Mouse (Mus musculus) left cerebral cortex, postnatal 10 days (tissue): ENCODE measurements around the gene Taar3. TPM values are rescaled to one million over a fixed set of nuclear protein-coding genes. Genes with fewer than 3 reads are reported as not detected.

Experiments
- DNase-seq, 2 experiments: peaks; one replicate each; pipeline ENCODE4 v3.0.0; 2021 to 2022; ENCODE audit warnings: low spot score in 2 of 2, mixed read lengths in 1 of 2; ENCODE audit errors: extremely low spot score in 1 of 2
- intact Hi-C: fragments of 180-260 bp; cut with DNase I; formaldehyde crosslinking; loops from one replicate; pipeline ENCODE4 v1.15.1; 2025
- total RNA-seq, 2 experiments: library from RNA; stranded (reverse); gene quantifications; 2 replicates each; pipeline ENCODE4 v1.2.3; 2021

The Taar3 gene
- under 1 TPM in 1 of 2 experiments, not detected in 1; 0.34 TPM for total RNA-seq

- peak in 1 of 2 experiments; percentile 17 for DNase-seq
- intact Hi-C loops, result no loop called here
These were observed at the start of gene Taar3 for GRCm38 (mm10) chr10:23949508-23950005. Gene Taar3, plus strand, starts transcription at chr10:23949558.

- intact Hi-C loops, result no loop called here
- DNase-seq, result no peak
These were observed 48.2 kb upstream of the Taar3 start for GRCm38 (mm10) chr10:23901119-23901518.

- intact Hi-C loops, result no loop called here
- DNase-seq, result no peak
These were observed 43.7 kb upstream of the Taar3 start for GRCm38 (mm10) chr10:23905661-23906060.

DNA sequence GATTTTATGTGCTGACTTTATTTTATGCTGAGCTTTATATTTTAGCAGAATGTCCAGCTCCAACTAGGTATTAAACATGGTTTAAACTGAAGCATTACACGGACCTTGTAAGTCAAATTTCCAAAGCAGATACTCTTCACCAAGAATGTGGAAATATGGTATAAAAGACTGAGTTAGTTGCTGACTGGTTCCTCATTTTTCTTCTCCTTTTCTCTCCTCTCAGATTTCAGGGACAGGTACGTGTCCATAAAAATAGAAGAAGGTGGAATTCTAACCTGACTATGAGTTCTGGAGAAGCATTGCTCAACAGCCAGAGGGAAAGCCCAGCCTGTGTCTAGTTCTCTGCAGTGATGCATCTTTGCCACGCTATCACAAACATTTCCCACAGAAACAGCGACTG lies 29.3 kb upstream of the Taar3 start, which contains the start of gene Taar1:
TSS of gene Taar1 (plus strand) at position 301 of the 400 bp plus-strand sequence.
- intact Hi-C loops, result no loop called here
- DNase-seq, result no peak

GRCm38 (mm10) chr10:23922468-23922867 lies 26.9 kb upstream of the Taar3 start:
- intact Hi-C loops, result no loop called here
- DNase-seq, result no peak

DNA sequence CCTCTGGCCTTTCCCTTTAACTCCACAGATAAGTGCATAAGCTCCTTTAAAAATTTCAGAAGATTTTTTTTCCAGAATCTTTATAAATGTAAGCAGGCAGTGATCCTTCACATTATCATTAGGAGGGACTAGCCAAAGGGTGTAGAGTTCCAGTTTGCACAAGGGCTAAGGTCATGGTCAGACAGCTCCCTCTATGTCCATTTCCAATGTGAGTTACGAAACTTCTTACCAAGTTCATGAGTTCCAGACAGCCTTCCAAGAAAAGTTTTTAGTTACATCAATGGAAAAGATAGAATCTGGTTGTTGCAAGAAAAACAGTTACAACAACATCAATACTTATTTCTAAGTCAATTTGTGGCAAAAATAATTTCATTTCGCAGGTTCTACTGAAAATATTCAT lies 25.4 kb upstream of the Taar3 start:
- intact Hi-C loops, result no loop called here
- no peak for DNase-seq

GRCm38 (mm10) chr10:23937613-23938012 lies 11.7 kb upstream of the Taar3 start:
- intact Hi-C loops, result no loop called here

GRCm38 (mm10) chr10:23938312-23938711 lies 11.0 kb upstream of the Taar3 start, which contains the start of gene Taar2:
Gene Taar2, plus strand, starts transcription at chr10:23938572.
- DNase-seq, result no peak
- intact Hi-C loops, result no loop called here

More at GRCm38 (mm10) chr10:23937613-23938012, 11.7 kb upstream of the Taar3 start:
- no peak for DNase-seq

DNA sequence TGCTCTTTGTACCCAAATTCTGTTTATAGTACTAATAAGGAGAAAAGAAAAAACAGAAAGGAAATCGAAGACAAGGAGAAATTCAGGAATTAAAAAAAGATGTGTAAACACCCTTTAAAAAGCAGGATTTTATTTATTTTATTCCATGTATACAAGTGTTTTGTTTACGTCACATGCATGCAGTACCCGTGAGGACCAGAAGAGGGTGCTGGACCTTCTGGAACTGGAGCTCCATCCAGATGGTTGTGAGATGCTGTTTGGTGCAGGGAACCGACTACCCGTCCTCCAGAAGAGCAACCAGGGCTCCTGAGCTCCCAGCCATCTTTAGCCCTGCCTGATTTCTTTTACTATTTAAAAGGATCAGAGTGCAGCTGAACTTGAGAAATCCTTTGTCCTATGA lies 6.9 kb upstream of the Taar3 start:
- intact Hi-C loops, result no loop called here
- DNase-seq, result no peak

GRCm38 (mm10) chr10:23948026-23948425 lies 1.3 kb upstream of the Taar3 start:
- no peak for DNase-seq
- intact Hi-C loops, result no loop called here

GRCm38 (mm10) chr10:23951714-23952113 lies 2.4 kb downstream of the Taar3 start:
- no peak for DNase-seq
- intact Hi-C loops, result no loop called here

GRCm38 (mm10) chr10:23959071-23959470 lies 9.7 kb downstream of the Taar3 start:
- DNase-seq, result no peak
- intact Hi-C loops, result no loop called here

GRCm38 (mm10) chr10:23960444-23960915 lies 11.1 kb downstream of the Taar3 start, which contains the start of gene Taar4:
Gene Taar4, plus strand, starts transcription at chr10:23960494.
- DNase-seq, result no peak
- intact Hi-C loops, result no loop called here

DNA sequence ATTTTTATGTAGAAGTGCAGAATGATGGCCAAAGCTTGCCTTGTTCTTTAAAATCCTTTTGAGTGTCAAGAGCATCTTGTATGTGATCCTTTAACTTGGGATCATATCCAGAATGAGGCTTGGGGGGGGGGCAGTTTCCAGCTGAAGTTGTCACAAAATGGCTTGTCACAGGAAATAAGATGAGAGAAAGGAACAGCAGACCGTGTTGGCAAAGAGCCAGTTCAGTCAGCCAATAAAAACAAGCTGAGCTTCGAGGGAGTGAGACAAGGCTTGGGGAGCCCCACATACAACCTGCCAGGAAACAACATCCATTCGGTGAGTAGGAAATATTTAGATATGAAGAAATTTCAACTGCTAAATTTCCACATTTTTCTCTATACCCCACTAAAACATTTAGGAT lies 14.1 kb downstream of the Taar3 start:
- intact Hi-C loops, result no loop called here
- peak in 1 of 2 experiments; percentile 30 for DNase-seq

DNA sequence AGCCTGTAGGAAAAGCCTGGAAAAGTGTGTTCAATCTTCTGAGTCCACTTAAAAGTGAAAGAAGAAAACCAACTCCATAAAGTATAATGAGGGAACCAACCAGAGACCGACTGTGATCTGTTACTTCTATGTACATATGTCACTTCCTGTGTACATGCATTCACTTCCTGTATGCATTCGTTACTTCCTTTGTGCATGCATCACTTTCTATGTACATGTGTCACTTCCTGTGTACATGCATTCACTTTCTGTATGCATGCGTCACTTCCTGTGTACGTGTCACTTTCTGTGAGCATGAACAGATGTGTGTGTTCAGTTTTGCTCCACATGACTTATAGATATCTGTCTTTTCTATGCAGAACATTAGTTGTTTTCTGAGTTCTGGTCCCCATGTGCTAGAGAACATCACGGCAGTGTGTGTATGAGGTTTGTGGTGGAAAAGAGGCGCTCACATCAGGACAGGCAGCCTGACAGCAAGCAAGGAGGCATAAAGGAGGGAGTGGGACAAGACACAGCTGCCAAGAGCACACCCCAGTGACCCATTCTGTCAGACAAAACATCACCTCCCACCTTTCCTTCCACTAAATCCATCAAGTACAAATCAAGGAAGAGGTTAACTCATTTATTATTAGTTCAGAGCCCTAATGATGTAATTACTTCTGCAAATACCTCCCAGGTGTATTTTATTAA lies 15.7 kb downstream of the Taar3 start:
- no peak for DNase-seq
- intact Hi-C loops, result no loop called here

DNA sequence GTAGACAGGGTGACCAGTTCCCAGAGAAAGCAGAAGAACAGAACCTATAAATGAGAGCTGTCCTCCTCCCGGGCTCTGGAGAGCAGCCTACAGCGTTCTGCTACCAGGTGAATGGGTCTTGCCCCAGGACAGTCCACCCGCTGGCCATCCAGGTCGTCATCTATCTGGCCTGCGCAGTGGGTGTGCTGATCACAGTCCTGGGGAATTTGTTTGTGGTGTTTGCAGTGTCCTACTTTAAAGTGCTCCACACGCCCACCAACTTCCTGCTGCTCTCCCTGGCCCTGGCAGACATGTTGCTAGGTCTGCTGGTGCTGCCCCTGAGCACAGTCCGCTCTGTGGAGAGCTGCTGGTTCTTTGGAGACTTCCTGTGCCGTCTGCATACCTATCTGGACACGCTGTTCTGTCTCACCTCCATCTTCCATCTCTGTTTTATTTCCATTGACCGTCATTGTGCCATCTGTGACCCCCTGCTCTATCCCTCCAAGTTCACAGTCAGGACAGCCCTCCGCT lies 21.4 kb downstream of the Taar3 start, which contains the start of gene Taar5:
TSS of gene Taar5 (plus strand) at position 51 of the 510 bp plus-strand sequence.
- intact Hi-C loops, result no loop called here
- DNase-seq, result no peak

GRCm38 (mm10) chr10:23971256-23971655 lies 21.9 kb downstream of the Taar3 start:
- DNase-seq, result no peak

GRCm38 (mm10) chr10:23977958-23978357 lies 28.6 kb downstream of the Taar3 start:
- intact Hi-C loops, result loop anchor here (5.0 kb wide), 3 partner anchors 104 to 161 kb away; no protein-coding TSS in a partner anchor
- no peak for DNase-seq

More at GRCm38 (mm10) chr10:23971256-23971655, 21.9 kb downstream of the Taar3 start:
- intact Hi-C loops, result no loop called here

DNA sequence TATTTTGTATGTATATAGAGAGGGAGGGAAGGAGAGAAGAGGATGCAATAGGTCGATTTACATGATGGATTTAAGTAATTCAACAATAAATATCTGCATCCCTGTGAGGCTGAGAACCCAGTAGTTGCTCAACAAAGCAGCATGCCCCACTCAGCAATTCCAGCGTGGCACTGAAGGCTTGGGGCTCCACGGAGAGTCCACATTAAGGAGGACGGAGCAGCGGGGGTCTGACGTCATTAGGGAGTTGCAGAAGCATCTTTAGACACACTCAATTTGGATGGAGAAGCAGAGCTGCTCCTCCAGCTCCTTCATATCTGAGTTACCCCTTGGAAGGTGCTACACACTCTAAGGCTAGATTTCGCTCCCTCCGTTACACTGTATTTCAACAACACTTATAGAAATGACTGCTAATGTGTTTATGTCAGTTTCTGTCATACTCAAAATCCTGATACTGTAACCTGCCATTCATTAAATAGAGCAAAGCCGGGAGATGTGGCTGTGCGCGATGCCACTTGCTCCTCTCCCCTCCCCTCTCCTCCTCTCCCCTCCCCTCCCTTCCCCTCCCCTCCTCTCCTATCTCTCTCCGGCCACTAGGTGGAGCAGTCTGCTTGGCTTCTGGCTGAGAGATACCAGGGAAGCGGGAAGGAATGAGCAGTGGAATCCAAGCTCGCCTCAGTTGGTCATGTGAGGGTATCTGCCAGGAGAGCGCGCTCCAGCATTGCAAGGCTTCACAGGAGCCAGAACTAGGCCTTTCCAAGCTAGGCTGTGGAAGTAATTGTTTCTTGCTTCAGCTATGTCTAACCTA lies 29.7 kb downstream of the Taar3 start:
- intact Hi-C loops, result loop anchor here (5.0 kb wide), 3 partner anchors 103 to 162 kb away; no protein-coding TSS in a partner anchor
- DNase-seq, result peak; percentile 57 to 81
